Mouse (Mus musculus) midbrain, embryonic 14.5 days (tissue): Measurements from ENCODE around the gene Enox1. TPM values are rescaled to one million over a fixed set of nuclear protein-coding genes. Genes with fewer than 3 reads are reported as not detected.

Experiments used
- ATAC-seq: fragments of 200-750 bp; cut with Nextera tagmentation; 2 replicates; pipeline ENCODE4 v1.8.0; 2017; ENCODE audit warnings: moderate number of reproducible peaks, moderate library complexity; ENCODE audit not compliant: low FRiP score, low TSS enrichment
- DNase-seq: peaks from one replicate; pipeline ENCODE4 v3.0.0-alpha.2; 2015
- H3K27ac ChIP-seq: fragments of 300-500 bp; sonication (generic); replicated peaks from 2 replicates; pipeline ENCODE4 v1.5.1; 2014; ENCODE audit warnings: mild to moderate bottlenecking, low read depth, low read length, moderate library complexity
- H3K27me3 ChIP-seq: fragments of 300-500 bp; sonication (generic); 2 replicates; pipeline ENCODE4 v1.6.1; 2014; ENCODE audit warnings: low read length, control low read depth, mixed read lengths; ENCODE audit not compliant: control insufficient read depth, insufficient read depth
- H3K36me3 ChIP-seq: fragments of 300-500 bp; sonication (generic); 2 replicates; pipeline ENCODE4 v1.6.1; 2014; ENCODE audit warnings: low read length, control low read depth; ENCODE audit not compliant: control insufficient read depth, insufficient read depth
- H3K4me1 ChIP-seq: fragments of 300-500 bp; sonication (generic); 2 replicates; pipeline ENCODE4 v1.6.1; 2014; ENCODE audit warnings: mild to moderate bottlenecking, antibody characterized with exemption, low read length, control low read depth; ENCODE audit not compliant: control insufficient read depth, insufficient read depth
- H3K4me2 ChIP-seq: fragments of 300-500 bp; sonication (generic); 2 replicates; pipeline ENCODE4 v1.6.1; 2014; ENCODE audit warnings: mild to moderate bottlenecking, low read length, moderate library complexity
- H3K4me3 ChIP-seq: fragments of 300-500 bp; sonication (generic); replicated peaks from 2 replicates; pipeline ENCODE4 v1.5.1; 2014; ENCODE audit warnings: low read depth, low read length
- H3K9ac ChIP-seq: fragments of 300-500 bp; sonication (generic); replicated peaks from 2 replicates; pipeline ENCODE4 v1.6.1; 2014; ENCODE audit warnings: mild to moderate bottlenecking, low read length, moderate library complexity
- H3K9me3 ChIP-seq: fragments of 300-500 bp; sonication (generic); 2 replicates; pipeline ENCODE4 v1.6.1; 2016; ENCODE audit warnings: low read length, control low read depth, mixed read lengths; ENCODE audit not compliant: control insufficient read depth
- WGBS: fragments of 180-500 bp; shearing (Covaris S2); extraction: QIAGEN DNeasy Blood & Tissue Kit; methylation state at CpG from one replicate; pipeline ENCODE4 v1.1.7; 2014; 5-methylcytosine and 5-hydroxymethylcytosine counted together
- polyA plus RNA-seq: library from polyadenylated mRNA; unstranded; fragments of >200 nt; fragmentation: Nextera tagmentation; extraction: Ambion mirVana; gene quantifications from 2 replicates; pipeline ENCODE4 v1.2.1, GENCODE M21; 2014

Enox1 gene
- polyA plus RNA-seq, 1 experiment from 2014 or later: 39.5 TPM

DNA sequence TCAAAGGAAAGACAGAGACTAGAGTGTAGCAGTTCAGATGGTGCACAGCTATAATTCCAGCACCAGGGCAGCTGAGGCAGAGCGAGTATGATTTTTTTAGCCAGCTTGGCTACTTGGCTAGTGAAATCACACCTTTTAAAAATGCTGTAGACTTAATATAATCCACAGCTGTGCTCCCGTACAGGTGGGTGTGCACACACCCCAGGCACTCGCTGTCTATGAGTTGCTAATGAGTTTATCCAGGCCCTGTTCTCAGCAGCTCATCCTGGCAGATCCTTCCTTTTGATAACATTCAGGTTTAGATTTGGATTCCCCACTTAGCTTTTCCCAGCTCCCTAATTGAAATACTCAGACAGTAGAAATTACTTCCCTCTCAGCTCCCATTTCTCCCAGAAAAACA lies 353.4 kb downstream of the Enox1 start:
- no peak for ATAC-seq

DNA sequence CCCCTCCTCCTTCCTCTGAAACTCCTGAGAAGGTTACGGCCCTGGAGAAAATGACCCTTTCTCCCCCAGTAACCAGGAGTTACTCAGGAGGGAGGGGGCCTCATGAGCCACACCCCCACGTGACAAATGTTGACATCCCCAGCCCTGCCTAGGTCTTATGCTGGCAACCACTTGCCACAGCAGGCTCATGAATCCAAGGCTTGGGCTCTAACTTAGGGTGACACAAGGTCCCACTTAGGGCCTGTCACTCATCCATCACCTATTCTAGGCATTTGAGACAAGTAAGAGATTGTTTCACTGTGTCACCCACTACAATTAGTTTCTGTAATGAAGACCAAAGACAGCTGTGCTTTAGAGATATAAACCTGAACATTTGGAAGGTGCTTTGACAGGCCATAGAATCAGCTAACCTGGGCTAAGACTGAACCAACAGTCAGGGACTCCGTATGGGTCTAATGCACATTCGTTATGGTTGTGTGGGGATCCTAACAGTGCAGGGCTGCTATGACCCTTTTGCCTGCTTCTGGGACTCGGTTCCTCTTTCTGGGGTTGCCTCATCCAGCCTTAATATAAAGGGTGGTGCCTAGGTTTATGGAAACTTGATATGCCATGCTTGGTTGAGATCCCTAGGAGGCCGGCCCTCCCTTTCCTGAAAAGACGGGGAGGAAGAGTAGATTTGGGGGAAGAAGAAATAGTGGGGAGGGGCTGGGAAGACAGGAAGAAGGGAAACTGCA lies 354.7 kb downstream of the Enox1 start:
- 89% methylated on average over 7 of the region's 7 CpGs for WGBS
- ATAC-seq: no peak

More for the DNA sequence above, 353.4 kb downstream of the Enox1 start:
- H3K36me3 ChIP-seq: 0 out of 2 replicates have a peak, but pooled peaks cover 6% of the 10 kb centered on the region
- no peaks in the 10 kb centered on the region for H3K27me3 ChIP-seq
- H3K4me2 ChIP-seq: no peak overlapping the region
- H3K4me3 ChIP-seq: no peak overlapping the region
- H3K27ac ChIP-seq: no peak overlapping the region
- 0 out of 2 replicates have a peak, but pooled peaks cover 5% of the 10 kb centered on the region for H3K4me1 ChIP-seq
- 75% methylated on average over 3 of the region's 3 CpGs for WGBS
- H3K9me3 ChIP-seq: 0 out of 2 replicates have a peak, but pooled peaks cover 4% of the 10 kb centered on the region
- no peak for DNase-seq
- H3K9ac ChIP-seq: no peak overlapping the region

GRCm38 (mm10) chr14:77518017-77518416 lies 361.5 kb downstream of the Enox1 start:
- WGBS: 85% methylated on average over 4 of the region's 4 CpGs
- ATAC-seq (no peak), DNase-seq (no peak)
- H3K4me3 ChIP-seq: no peak overlapping the region
- H3K9ac ChIP-seq: no peak overlapping the region
- no peak overlapping the region for H3K4me2 ChIP-seq
- H3K4me1 ChIP-seq: no peaks in the 10 kb centered on the region
- H3K27ac ChIP-seq: no peak overlapping the region
- no peaks in the 10 kb centered on the region for H3K36me3 ChIP-seq
- 0 out of 2 replicates have a peak, but pooled peaks cover 4% of the 10 kb centered on the region for H3K9me3 ChIP-seq
- no peaks in the 10 kb centered on the region for H3K27me3 ChIP-seq

More for the DNA sequence above, 354.7 kb downstream of the Enox1 start:
- no peak for DNase-seq
- Histone ChIP-seq H3K9me3 (0 out of 2 replicates have a peak, but pooled peaks cover 4% of the 10 kb centered on the region), H3K9ac (no peak overlapping the region), H3K27ac (no peak overlapping the region), H3K4me2 (no peak overlapping the region), H3K4me1 (0 out of 2 replicates have a peak, but pooled peaks cover 5% of the 10 kb centered on the region), H3K4me3 (no peak overlapping the region), H3K36me3 (0 out of 2 replicates have a peak, but pooled peaks cover 6% of the 10 kb centered on the region), H3K27me3 (no peaks in the 10 kb centered on the region)

DNA sequence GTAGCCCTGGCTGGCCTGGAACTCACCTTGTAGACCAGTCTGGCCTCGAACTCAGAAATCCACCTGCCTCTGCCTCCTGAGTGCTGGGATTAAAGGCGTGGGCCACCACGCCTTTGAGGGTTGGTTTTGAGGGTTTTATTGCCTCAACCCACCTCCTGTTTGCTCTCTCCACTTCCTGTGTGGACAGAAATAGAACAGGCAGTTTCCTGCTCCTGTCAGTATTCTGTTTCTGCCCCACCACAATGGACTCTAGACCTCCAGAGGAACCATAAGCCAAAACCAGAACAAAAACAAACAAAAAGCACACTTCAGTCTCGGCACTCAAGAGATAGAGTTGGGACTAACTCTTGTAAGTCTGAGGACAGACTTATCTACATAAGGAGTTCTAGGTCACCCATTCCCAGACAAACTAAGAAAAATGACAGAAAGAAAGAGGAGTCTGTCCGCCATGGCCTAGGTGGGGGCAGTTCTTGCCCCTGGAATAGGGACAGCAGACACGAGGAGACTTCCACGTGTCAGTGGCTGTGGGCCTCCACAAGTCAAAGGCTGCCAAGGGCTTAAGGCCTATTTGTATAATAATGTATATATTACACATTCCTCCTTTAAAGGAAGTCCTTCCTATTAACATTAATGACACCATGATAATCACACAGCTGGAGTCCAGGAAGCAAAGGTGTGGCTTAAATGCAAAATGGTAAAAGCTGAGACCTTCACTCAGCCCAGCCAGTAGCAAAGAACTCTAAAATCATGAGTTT lies 362.6 kb downstream of the Enox1 start:
- Histone ChIP-seq H3K4me3 (no peak overlapping the region), H3K36me3 (no peaks in the 10 kb centered on the region), H3K27ac (no peak overlapping the region), H3K9me3 (no peaks in the 10 kb centered on the region), H3K9ac (no peak overlapping the region), H3K4me2 (no peak overlapping the region), H3K4me1 (no peaks in the 10 kb centered on the region), H3K27me3 (no peaks in the 10 kb centered on the region)
- ATAC-seq (no peak), DNase-seq (no peak)
- 77% methylated on average over 7 of the region's 7 CpGs for WGBS

GRCm38 (mm10) chr14:77519701-77520100 lies 363.1 kb downstream of the Enox1 start:
- H3K9ac ChIP-seq: no peak overlapping the region
- no peak overlapping the region for H3K4me2 ChIP-seq
- H3K27me3 ChIP-seq: no peaks in the 10 kb centered on the region
- no peaks in the 10 kb centered on the region for H3K36me3 ChIP-seq
- ATAC-seq (no peak), DNase-seq (no peak)
- H3K27ac ChIP-seq: no peak overlapping the region
- WGBS: 76% methylated on average over 1 of the region's 1 CpGs
- no peak overlapping the region for H3K4me3 ChIP-seq
- no peaks in the 10 kb centered on the region for H3K4me1 ChIP-seq
- no peaks in the 10 kb centered on the region for H3K9me3 ChIP-seq

DNA sequence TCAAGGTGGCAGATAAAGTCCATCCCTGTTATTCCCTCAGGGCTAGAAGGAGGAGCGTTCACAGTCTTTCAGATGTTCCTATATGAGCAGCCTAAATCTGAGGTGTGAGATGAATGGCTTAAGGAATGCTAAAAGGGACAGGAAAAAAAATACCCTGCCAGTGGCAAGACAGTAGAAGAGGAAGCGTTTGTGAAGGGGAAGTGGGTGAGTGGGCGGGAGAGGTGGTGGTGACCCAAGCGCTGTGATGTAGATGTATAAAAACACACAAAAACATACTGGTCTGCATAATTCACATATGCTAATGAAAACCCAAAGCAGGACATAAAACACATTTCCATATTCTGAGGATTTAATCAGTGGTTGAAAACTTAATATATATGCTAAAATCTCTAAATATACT lies 367.7 kb downstream of the Enox1 start:
- H3K4me2 ChIP-seq: no peak overlapping the region
- H3K9me3 ChIP-seq: no peaks in the 10 kb centered on the region
- H3K27ac ChIP-seq: no peak overlapping the region
- H3K9ac ChIP-seq: no peak overlapping the region
- H3K4me1 ChIP-seq: no peaks in the 10 kb centered on the region
- 84% methylated on average over 4 of the region's 4 CpGs for WGBS
- DNase-seq (no peak), ATAC-seq (no peak)
- H3K27me3 ChIP-seq: no peaks in the 10 kb centered on the region
- H3K4me3 ChIP-seq: no peak overlapping the region
- H3K36me3 ChIP-seq: no peaks in the 10 kb centered on the region

GRCm38 (mm10) chr14:77526262-77526661 lies 369.7 kb downstream of the Enox1 start:
- H3K4me3 ChIP-seq: no peak overlapping the region
- no peak for ATAC-seq
- WGBS: 92% methylated on average over 1 of the region's 1 CpGs
- no peak overlapping the region for H3K4me2 ChIP-seq
- DNase-seq: no peak
- H3K9me3 ChIP-seq: no peaks in the 10 kb centered on the region
- no peak overlapping the region for H3K9ac ChIP-seq
- H3K36me3 ChIP-seq: no peaks in the 10 kb centered on the region
- no peaks in the 10 kb centered on the region for H3K27me3 ChIP-seq
- H3K27ac ChIP-seq: no peak overlapping the region
- H3K4me1 ChIP-seq: no peaks in the 10 kb centered on the region

DNA sequence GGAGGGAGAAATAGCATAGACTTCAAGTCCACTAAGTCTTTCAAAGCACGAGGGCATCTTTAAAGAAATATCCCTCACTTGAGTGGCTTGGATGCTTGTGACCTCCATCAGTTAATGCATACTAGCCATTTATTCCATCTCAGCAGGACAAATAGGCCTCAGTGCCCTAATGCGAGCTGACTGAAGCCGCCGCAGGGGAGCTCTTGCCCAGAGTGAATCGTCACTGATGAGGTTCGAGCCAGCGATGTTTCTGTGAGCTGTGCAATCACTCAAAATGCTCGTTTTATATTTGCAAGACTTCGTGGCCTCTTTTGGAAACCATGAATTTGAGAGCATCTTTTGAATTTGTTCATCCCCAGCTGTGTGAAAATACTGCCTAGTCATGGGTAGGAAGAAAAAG lies 372.6 kb downstream of the Enox1 start:
- Histone ChIP-seq H3K9me3 (no peaks in the 10 kb centered on the region), H3K27me3 (no peaks in the 10 kb centered on the region), H3K27ac (no peak overlapping the region), H3K36me3 (no peaks in the 10 kb centered on the region), H3K4me1 (no peaks in the 10 kb centered on the region), H3K4me3 (no peak overlapping the region), H3K9ac (no peak overlapping the region), H3K4me2 (no peak overlapping the region)
- no peak for DNase-seq
- ATAC-seq: no peak
- 78% methylated on average over 9 of the region's 9 CpGs for WGBS
